Comparison of ENCODE assay signal across 8 mouse cellular contexts in the genomic region with DNA sequence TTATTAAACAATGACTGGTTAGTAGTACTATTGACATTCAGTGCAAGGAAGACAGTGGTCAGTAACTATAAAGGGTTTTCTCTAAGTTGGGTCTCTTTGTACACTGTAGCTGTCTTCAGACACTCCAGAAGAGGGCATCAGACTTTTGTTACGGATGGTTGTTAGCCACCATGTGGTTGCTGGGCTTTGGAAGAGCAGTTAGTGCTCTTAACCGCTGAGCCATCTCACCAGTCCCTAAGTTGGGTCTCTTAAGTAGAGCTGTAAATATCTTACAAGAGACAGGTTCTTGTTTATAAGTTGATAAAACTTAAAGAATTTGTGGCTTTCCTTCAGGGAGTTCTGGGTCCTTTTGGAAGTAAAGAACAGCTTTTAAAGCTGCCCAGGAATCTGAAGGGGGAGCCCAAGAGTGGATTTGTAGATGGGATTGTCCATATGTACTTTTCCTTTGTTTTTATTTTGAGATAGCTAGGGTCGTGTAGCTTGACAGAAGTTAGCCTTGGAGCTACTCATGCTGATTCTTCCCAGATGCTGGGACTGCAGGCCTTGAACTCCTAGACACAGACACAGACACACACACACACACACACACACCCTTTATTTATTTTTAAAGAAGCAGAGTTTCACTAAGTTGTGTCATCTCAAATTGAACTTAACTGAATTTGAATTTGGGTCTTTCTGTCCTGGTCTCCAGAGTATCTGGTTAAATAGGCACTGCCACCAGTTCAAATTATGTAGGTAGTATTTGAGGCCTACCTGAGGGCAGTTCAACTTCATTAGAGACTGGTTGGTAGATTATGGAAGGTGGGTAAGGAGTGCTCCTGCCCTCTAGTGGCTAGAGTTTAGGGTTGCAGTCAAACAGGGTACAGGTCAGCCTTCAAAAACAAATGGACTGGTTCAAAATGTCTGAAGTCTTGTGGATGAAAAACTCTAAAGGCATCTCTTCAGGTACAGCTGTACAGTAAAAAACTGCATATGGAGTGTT. TPM values are rescaled to one million over a fixed set of nuclear protein-coding genes. Genes with fewer than 3 reads are reported as not detected.
DNase-seq lines count a peak whose midpoint lies in the region; ATAC-seq and TF ChIP-seq lines count a peak whose summit lies in the region.

No protein-coding gene starts in this region.

- no peaks in the 10 kb centered on the region for H3K27me3 ChIP-seq in cerebellum, adult 2 months (ENCODE audit: control insufficient read depth, insufficient read depth, low read length)
- H3K27me3 ChIP-seq in heart, embryonic 13.5 days (replicated peaks), result no peaks in the 10 kb centered on the region
- no peaks in the 10 kb centered on the region for H3K27me3 ChIP-seq in liver, embryonic 15.5 days

- H3K27ac ChIP-seq in cerebellum, adult 2 months (ENCODE audit: insufficient read depth, low read length), result no peak overlapping the region
- no peak overlapping the region; the same call in 1 of the 2 replicates for H3K27ac ChIP-seq in heart, embryonic 13.5 days (replicated peaks)
- peak overlapping the region; percentile 66 for H3K27ac ChIP-seq in liver, embryonic 15.5 days (replicated peaks)

- peak overlapping the region; percentile 87; the same call in 1 of the 2 replicates for H3K4me2 ChIP-seq in heart, embryonic 13.5 days
- H3K4me2 ChIP-seq in liver, embryonic 15.5 days, result peak overlapping the region; percentile 89

- 0 out of 2 replicates have a peak overlapping the region, but pooled peaks have one; percentile 24 for H3K9ac ChIP-seq in heart, embryonic 13.5 days
- H3K9ac ChIP-seq in liver, embryonic 15.5 days, result no peak overlapping the region

- DNase-seq in cerebellum, adult 2 months, result peak in 1 of 2 experiments; percentile 57
- DNase-seq in cerebellum, adult 11 months, result no peak
- DNase-seq in thymus, postnatal 25 days, result peak; percentile 48
- no peak for DNase-seq in thymus, postnatal 36 days
- DNase-seq in thymus, postnatal 4 days, result peak; percentile 32
- no peak for DNase-seq in layer of hippocampus, adult 9-11 months

- WGBS in cerebellum, adult 2 months, result 45% methylated on average over 3 of the region's 3 CpGs
- 57% methylated on average over 3 of the region's 3 CpGs for WGBS in heart, embryonic 13.5 days
- WGBS in liver, embryonic 15.5 days (ENCODE audit: insufficient replicate concordance), result 43% methylated on average over 3 of the region's 3 CpGs

- H3K9me3 ChIP-seq in heart, embryonic 13.5 days, result no peaks in the 10 kb centered on the region
- no peaks in the 10 kb centered on the region for H3K9me3 ChIP-seq in liver, embryonic 15.5 days (replicated peaks)

- H3K36me3 ChIP-seq in heart, embryonic 13.5 days, result peaks cover 39% of the 10 kb centered on the region
- H3K36me3 ChIP-seq in liver, embryonic 15.5 days (replicated peaks), result peaks cover 53% of the 10 kb centered on the region

- peak; percentile 69 for TF ChIP-seq CTCF in cerebellum, adult 2 months (IDR thresholded peaks at IDR 0.05; ENCODE audit: borderline replicate concordance, insufficient read depth, low read depth, low read length)

- no peak for TF ChIP-seq POLR2A in cerebellum, adult 2 months (IDR thresholded peaks at IDR 0.05; ENCODE audit: borderline replicate concordance, insufficient read depth, low read length)

- no peak for ATAC-seq in heart, embryonic 13.5 days (ENCODE audit: extremely low read depth, insufficient number of reproducible peaks, low FRiP score, low TSS enrichment)
- ATAC-seq in liver, embryonic 15.5 days (ENCODE audit: insufficient read depth), result no peak

- no peaks in the 10 kb centered on the region; the same call in 1 of the 2 replicates for H3K4me1 ChIP-seq in cerebellum, adult 2 months (ENCODE audit: control insufficient read depth, insufficient read depth, low read length)
- H3K4me1 ChIP-seq in heart, embryonic 13.5 days, result peaks cover 38% of the 10 kb centered on the region
- H3K4me1 ChIP-seq in liver, embryonic 15.5 days (replicated peaks), result peaks cover 40% of the 10 kb centered on the region

- no peak overlapping the region for H3K4me3 ChIP-seq in cerebellum, adult 2 months (replicated peaks; ENCODE audit: insufficient read depth, low read depth, low read length)
- no peak overlapping the region for H3K4me3 ChIP-seq in heart, embryonic 13.5 days
- H3K4me3 ChIP-seq in liver, embryonic 15.5 days (replicated peaks), result peak overlapping the region; percentile 65

RNA-seq across cellular contexts. Expression of a gene that starts 16.5 kb away (rescaled TPM):
- polyA plus RNA-seq in cerebellum, adult 2 months (2012; rRNA removed), result not detected in 2 replicates
- polyA plus RNA-seq in heart, embryonic 13.5 days (2015; fragmentation: Nextera tagmentation; extraction: Ambion mirVana), result 1.9 and 2.5 TPM in 2 replicates
- 0.36 and 0.47 TPM in 2 replicates for polyA plus RNA-seq in liver, embryonic 15.5 days (2015; fragmentation: Nextera tagmentation; extraction: Ambion mirVana)

RNA-seq across cellular contexts. Expression of a gene that starts 20.8 kb away (rescaled TPM):
- polyA plus RNA-seq in cerebellum, adult 2 months (2012; rRNA removed), result 119 and 129 TPM in 2 replicates
- polyA plus RNA-seq in heart, embryonic 13.5 days (2015; fragmentation: Nextera tagmentation; extraction: Ambion mirVana), result 440 and 506 TPM in 2 replicates
- polyA plus RNA-seq in liver, embryonic 15.5 days (2015; fragmentation: Nextera tagmentation; extraction: Ambion mirVana), result 476 and 487 TPM in 2 replicates

RNA-seq across cellular contexts. Expression of a gene that starts 59.0 kb away (rescaled TPM):
- 18.4 and 19.8 TPM in 2 replicates for polyA plus RNA-seq in cerebellum, adult 2 months (2012; rRNA removed)
- 2.0 and 2.1 TPM in 2 replicates for polyA plus RNA-seq in heart, embryonic 13.5 days (2015; fragmentation: Nextera tagmentation; extraction: Ambion mirVana)
- 2.0 and 2.4 TPM in 2 replicates for polyA plus RNA-seq in liver, embryonic 15.5 days (2015; fragmentation: Nextera tagmentation; extraction: Ambion mirVana)

Comparison
In these comparisons a context has a peak if more than half of its experiments do, and no peak if none do; other contexts are left out.
1. DNase-seq: peak in thymus, postnatal 25 days (single experiment) and thymus, postnatal 4 days (single experiment); none in cerebellum, adult 11 months (single experiment), thymus, postnatal 36 days (0 of 2) and layer of hippocampus, adult 9-11 months (single experiment).